Mouse (Mus musculus) kidney, postnatal 0 days (tissue): Measurements from ENCODE around the gene Apoc4. TPM values are rescaled to one million over a fixed set of nuclear protein-coding genes. Genes with fewer than 3 reads are reported as not detected.
A peak's percentile ranks its signal among the peaks of the same experiment; 100 is the strongest.

Source experiments
- ATAC-seq: fragments of 200-750 bp; cut with Nextera tagmentation; replicated peaks from 2 replicates; pipeline ENCODE4 v1.8.0; 2017; ENCODE audit warnings: low read depth, moderate number of reproducible peaks, moderate TSS enrichment, moderate library complexity; ENCODE audit not compliant: low FRiP score
- DNase-seq: peaks from one replicate; pipeline ENCODE4 v3.0.0-alpha.2; 2016; ENCODE audit warnings: low spot score
- H3K27ac ChIP-seq: fragments of 300-500 bp; sonication (generic); 2 replicates; pipeline ENCODE4 v1.5.1; 2014; ENCODE audit warnings: mild to moderate bottlenecking
- H3K27me3 ChIP-seq: fragments of 300-500 bp; sonication (generic); 2 replicates; pipeline ENCODE4 v1.6.1; 2014; ENCODE audit warnings: low read length, mixed read lengths; ENCODE audit not compliant: insufficient read depth
- H3K36me3 ChIP-seq: fragments of 300-500 bp; sonication (generic); 2 replicates; pipeline ENCODE4 v1.6.1; 2014; ENCODE audit warnings: low read length, mixed read lengths; ENCODE audit not compliant: insufficient read depth
- H3K4me1 ChIP-seq: fragments of 300-500 bp; sonication (generic); replicated peaks from 2 replicates; pipeline ENCODE4 v1.6.1; 2014; ENCODE audit warnings: antibody characterized with exemption, low read length, mixed read lengths; ENCODE audit not compliant: insufficient read depth
- H3K4me2 ChIP-seq: fragments of 300-500 bp; sonication (generic); 2 replicates; pipeline ENCODE4 v1.6.1; 2014; ENCODE audit warnings: mild to moderate bottlenecking, low read length, moderate library complexity, mixed read lengths
- H3K4me3 ChIP-seq: fragments of 300-500 bp; sonication (generic); replicated peaks from 2 replicates; pipeline ENCODE4 v1.5.1; 2014; ENCODE audit warnings: low read depth, low read length
- H3K9ac ChIP-seq: fragments of 300-500 bp; sonication (generic); 2 replicates; pipeline ENCODE4 v1.6.1; 2014; ENCODE audit warnings: low read depth, low read length
- H3K9me3 ChIP-seq: fragments of 300-500 bp; sonication (generic); replicated peaks from 2 replicates; pipeline ENCODE4 v1.6.1; 2016; ENCODE audit warnings: low read length, inconsistent platforms, mixed read lengths
- CTCF ChIP-seq: IDR thresholded peaks from 2 replicates; pipeline ENCODE4 v1.5.1; 2016; ENCODE audit warnings: antibody characterized with exemption, low read depth, mild to moderate bottlenecking, moderate library complexity
- WGBS: fragments of 180-500 bp; shearing (Covaris S2); extraction: QIAGEN DNeasy Blood & Tissue Kit; methylation state at CpG from one replicate; pipeline ENCODE4 v1.1.7; 2014; 5-methylcytosine and 5-hydroxymethylcytosine counted together
- polyA plus RNA-seq: library from polyadenylated mRNA; unstranded; fragments of >200 nt; fragmentation: Nextera tagmentation; extraction: Ambion mirVana; gene quantifications from 2 replicates; pipeline ENCODE4 v1.2.1, GENCODE M21; 2015

Gene Apoc4
- polyA plus RNA-seq, 1 experiment from 2014 or later = 0.26 TPM

- Histone ChIP-seq H3K27me3 (no peaks in the 10 kb centered on the region), H3K4me2 (no peak overlapping the region), H3K27ac (no peak overlapping the region), H3K36me3 (no peaks in the 10 kb centered on the region), H3K4me1 (peaks cover 13% of the 10 kb centered on the region), H3K9ac (no peak overlapping the region), H3K4me3 (no peak overlapping the region), H3K9me3 (no peaks in the 10 kb centered on the region)
- no peak for DNase-seq
- no peak for TF ChIP-seq CTCF
- WGBS = 97% methylated on average over 34 of the region's 34 CpGs
- ATAC-seq = no peak
Observed at GRCm38 (mm10) chr7:19696336-19696873, 15.1 kb upstream of the Apoc4 start.

- Histone ChIP-seq H3K36me3 (no peaks in the 10 kb centered on the region), H3K9me3 (no peaks in the 10 kb centered on the region), H3K9ac (no peak overlapping the region), H3K27me3 (no peaks in the 10 kb centered on the region), H3K4me3 (no peak overlapping the region), H3K4me2 (no peak overlapping the region), H3K4me1 (peaks cover 12% of the 10 kb centered on the region), H3K27ac (no peak overlapping the region)
- ATAC-seq = no peak
- DNase-seq = no peak
- WGBS = 89% methylated on average over 6 of the region's 6 CpGs
- no peak for TF ChIP-seq CTCF
Observed at GRCm38 (mm10) chr7:19695881-19696280, 14.6 kb upstream of the Apoc4 start.

GRCm38 (mm10) chr7:19695213-19695594 is 13.9 kb upstream of the Apoc4 start:
- peaks cover 5% of the 10 kb centered on the region for H3K4me1 ChIP-seq
- no peak overlapping the region for H3K27ac ChIP-seq

GRCm38 (mm10) chr7:19694336-19695212 is 13.3 kb upstream of the Apoc4 start:
- Histone ChIP-seq H3K4me3 (no peak overlapping the region), H3K27me3 (no peaks in the 10 kb centered on the region), H3K4me2 (no peak overlapping the region), H3K36me3 (no peaks in the 10 kb centered on the region), H3K9ac (no peak overlapping the region), H3K27ac (no peak overlapping the region), H3K9me3 (no peaks in the 10 kb centered on the region), H3K4me1 (peaks cover 5% of the 10 kb centered on the region)
- ATAC-seq (no peak), DNase-seq (no peak)
- 64% methylated on average over 10 of the region's 10 CpGs for WGBS
- no peak for TF ChIP-seq CTCF

More at GRCm38 (mm10) chr7:19695213-19695594, 13.9 kb upstream of the Apoc4 start:
- DNase-seq = no peak
- WGBS = 37% methylated on average over 8 of the region's 8 CpGs
- H3K27me3 ChIP-seq = no peaks in the 10 kb centered on the region
- no peak overlapping the region for H3K9ac ChIP-seq
- ATAC-seq = no peak
- H3K36me3 ChIP-seq = no peaks in the 10 kb centered on the region
- no peak overlapping the region for H3K4me3 ChIP-seq
- no peak overlapping the region for H3K4me2 ChIP-seq
- no peaks in the 10 kb centered on the region for H3K9me3 ChIP-seq
- TF ChIP-seq CTCF = no peak

- DNase-seq (no peak), ATAC-seq (peak; percentile 35; the same call in 1 of the 2 replicates)
- WGBS = 24% methylated on average over 10 of the region's 10 CpGs
Observed at GRCm38 (mm10) chr7:19693421-19693820, 12.1 kb upstream of the Apoc4 start.

GRCm38 (mm10) chr7:19691873-19692865 is 10.9 kb upstream of the Apoc4 start, which contains the start of gene Apoc1:
TSS of gene Apoc1 (minus strand) at chr7:19692660.
- TF ChIP-seq CTCF = no peak
- Histone ChIP-seq H3K27ac (0 out of 2 replicates have a peak within 1 kb of the TSS, but pooled peaks have one; percentile 36), H3K27me3 (no peaks in the 10 kb centered on the region), H3K9ac (no peak within 1 kb of the TSS), H3K4me1 (peaks cover 5% of the 10 kb centered on the region), H3K9me3 (no peaks in the 10 kb centered on the region), H3K4me3 (no peak within 1 kb of the TSS), H3K36me3 (no peaks in the 10 kb centered on the region), H3K4me2 (no peak within 1 kb of the TSS)
- 45% methylated on average over 28 of the region's 28 CpGs for WGBS
- ATAC-seq (no peak), DNase-seq (no peak)

More at GRCm38 (mm10) chr7:19693421-19693820, 12.1 kb upstream of the Apoc4 start:
- no peak overlapping the region for H3K9ac ChIP-seq
- no peaks in the 10 kb centered on the region for H3K36me3 ChIP-seq
- no peaks in the 10 kb centered on the region for H3K9me3 ChIP-seq
- H3K4me1 ChIP-seq = peaks cover 5% of the 10 kb centered on the region
- no peaks in the 10 kb centered on the region for H3K27me3 ChIP-seq
- H3K27ac ChIP-seq = no peak overlapping the region
- H3K4me3 ChIP-seq = no peak overlapping the region
- H3K4me2 ChIP-seq = no peak overlapping the region
- no peak for TF ChIP-seq CTCF
